Mouse (Mus musculus): ENCODE measurements around the gene Krtap9-1. TPM values are rescaled to one million over a fixed set of nuclear protein-coding genes. Genes with fewer than 3 reads are reported as not detected.
"Not testable (repeated sequence)": the region's sequence is repeated elsewhere in the genome, so short reads cannot be mapped to it uniquely, and the experiment has no call there.

Krtap9-1 gene
- total RNA-seq (2021) = not detected
- long read RNA-seq, experiment 1 = 0 reads
- long read RNA-seq, experiment 2 = 0 reads

DNA sequence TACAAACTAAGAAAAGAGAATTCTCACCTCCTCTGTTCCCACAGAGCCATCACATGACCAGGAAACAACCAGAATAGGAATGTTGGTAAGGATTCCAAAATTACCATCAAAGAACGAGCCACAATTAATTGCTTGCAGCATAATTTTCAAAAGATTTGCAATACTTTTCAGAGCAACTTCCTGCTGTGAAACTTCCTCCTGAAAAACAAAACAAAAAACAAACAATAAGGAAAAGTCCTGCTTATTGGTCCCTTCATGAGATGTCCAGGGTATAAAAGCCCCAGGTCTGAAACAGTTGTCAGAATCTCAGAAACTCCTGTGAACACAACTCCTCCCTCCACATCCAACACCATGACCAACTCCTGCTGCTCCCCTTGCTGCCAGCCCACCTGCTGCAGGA lies at the start of gene Krtap9-1:
Gene Krtap9-1, plus strand, starts transcription at position 301 of the 400 bp plus-strand sequence.
- DNase-seq; intact Hi-C loops (cut with DNase I): not testable (repeated sequence)

DNA sequence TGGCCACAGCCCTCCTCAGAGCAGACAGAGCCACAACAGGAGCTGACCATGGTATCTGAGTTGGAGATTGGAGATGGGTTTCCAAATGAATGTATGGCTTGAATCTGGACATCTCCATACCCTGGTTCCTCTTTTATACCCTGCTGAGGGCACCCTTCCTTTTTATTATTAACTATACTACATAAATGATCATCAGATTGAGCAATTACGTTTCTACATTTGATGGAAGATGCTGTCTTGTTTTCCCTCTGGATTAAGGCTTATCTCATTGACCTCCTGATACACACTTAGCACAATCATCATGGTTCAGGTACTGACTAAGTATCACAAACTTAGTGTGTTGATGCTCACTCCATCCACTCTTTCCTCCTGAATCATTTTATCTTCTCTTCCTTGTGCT lies 35.2 kb upstream of the Krtap9-1 start, which contains the start of gene 2300003K06Rik:
Gene 2300003K06Rik, minus strand, starts transcription at position 101 of the 400 bp plus-strand sequence.
- intact Hi-C loops (cut with DNase I) = no loop called here
- no peak for DNase-seq

DNA sequence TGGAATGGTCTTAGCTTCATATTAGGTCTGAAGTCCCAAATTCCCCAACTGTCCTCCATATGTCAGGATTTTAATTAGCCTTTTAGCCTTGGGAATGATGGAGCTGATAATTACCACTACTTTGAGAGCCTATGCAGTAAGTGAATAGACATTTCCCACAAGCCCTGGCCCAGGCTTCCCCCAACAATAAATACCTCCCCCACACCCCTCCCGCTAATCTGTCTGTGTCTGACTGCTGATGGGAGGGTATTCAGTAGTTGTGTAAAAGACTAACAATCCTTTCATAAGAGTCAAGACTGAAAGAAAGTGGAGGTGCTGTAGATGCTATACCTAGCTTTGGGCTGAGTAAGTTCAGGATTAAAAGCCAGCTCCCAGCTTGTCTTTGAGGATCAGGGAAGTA lies 31.0 kb upstream of the Krtap9-1 start:
- intact Hi-C loops (cut with DNase I) = no loop called here
- no peak for DNase-seq

DNA sequence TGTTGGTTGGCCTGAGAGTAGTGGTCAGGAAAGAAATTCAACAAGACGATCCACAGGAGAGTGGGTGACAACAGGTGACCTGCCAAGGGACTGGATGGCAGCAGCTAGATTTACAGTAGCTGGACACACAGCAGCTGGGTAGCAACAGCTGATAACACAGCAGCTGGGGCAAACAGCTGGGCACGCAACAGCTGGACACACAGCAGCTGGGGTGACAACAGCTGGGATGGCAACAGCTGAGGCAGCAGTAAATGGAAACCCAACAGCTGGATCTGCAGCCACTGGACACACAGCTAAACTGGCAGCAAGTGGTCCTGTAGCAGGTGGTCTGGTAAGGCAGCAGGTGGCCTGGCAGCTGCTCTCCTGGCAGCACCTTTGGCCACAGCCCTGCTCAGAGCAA lies 26.4 kb upstream of the Krtap9-1 start:
- intact Hi-C loops (cut with DNase I) = no loop called here
- DNase-seq = no peak

DNA sequence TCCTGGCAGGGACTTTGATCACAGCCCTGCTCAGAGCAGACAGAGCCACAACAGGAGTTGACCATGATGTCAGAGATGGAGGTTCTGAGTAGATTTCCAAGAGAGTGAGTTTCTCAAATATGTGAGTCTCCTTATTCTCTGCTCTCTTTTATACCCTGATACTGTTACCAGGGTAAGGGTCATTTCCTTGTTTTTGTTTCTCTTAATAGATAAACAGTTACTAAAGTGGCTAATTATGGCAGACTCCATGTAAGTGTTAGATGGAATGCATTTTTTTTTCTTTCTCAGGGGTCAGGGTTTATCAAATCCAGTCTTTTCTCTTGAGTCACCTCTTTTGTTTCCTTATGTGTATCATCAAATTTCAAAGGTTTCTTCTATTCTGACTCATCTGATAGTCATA lies 21.7 kb upstream of the Krtap9-1 start, which contains the start of gene Krtap4-16:
Gene Krtap4-16, minus strand, starts transcription at position 101 of the 400 bp plus-strand sequence.
- no peak for DNase-seq
- intact Hi-C loops (cut with DNase I) = no loop called here

DNA sequence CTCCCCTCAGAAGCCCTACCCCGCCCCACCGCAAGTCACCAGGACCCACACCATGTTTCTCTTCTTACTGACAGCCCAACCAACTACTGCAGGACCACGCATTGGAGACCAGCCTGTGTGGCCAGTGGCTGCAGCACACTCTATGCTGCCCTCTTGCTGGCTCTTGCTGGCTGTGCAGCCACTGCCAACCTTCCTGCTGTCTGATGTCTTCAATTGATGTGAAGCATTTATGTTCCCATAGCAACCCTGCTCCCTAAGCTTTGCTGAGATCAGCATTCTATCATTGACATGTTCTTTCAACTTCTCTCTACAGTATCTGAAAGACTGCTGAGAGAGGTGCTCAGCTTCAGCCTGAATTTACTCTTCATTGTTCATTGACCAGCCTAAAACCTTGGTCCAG lies 19.1 kb upstream of the Krtap9-1 start:
- no peak for DNase-seq
- intact Hi-C loops (cut with DNase I) = no loop called here

DNA sequence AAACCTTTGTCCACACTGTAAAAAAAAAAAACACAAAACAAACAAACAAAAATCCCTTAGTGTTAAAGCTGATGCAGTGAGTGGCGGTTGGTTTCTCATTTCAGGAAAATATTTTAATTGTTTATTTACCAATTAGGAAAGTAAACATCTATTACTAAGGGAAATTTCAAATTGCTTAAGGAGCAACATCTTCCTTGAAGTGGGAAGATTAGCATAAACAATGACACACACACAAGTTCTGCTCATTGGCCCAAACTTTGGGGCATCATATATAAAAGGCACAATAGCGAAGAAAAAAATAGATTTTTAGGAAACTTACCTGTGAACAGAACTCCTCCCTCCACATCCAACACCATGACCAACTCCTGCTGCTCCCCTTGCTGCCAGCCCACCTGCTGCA lies 15.6 kb upstream of the Krtap9-1 start, which contains the start of gene Gm11568:
Gene Gm11568, plus strand, starts transcription at position 301 of the 400 bp plus-strand sequence.
- intact Hi-C loops (cut with DNase I) = no loop called here
- no peak for DNase-seq

DNA sequence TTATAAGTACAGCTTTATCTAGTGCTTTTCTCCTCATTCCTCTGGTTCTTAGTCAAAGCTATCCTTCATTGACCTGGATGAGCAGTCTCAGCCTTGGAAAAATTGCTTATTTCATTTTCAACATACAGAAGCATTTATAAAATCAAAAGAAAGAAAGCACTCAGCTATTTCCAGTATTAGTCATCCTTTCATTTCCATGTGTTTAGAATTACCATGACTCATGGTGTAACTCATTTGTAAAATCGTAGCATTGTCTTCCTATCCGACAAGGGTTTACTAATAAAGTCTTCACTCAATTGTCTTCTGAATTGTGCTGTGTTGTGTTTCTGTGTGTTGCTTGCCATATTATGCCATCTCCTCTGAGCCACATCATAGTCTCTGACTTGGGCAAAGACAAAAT lies 14.4 kb upstream of the Krtap9-1 start:
- intact Hi-C loops (cut with DNase I) = no loop called here
- DNase-seq = no peak

DNA sequence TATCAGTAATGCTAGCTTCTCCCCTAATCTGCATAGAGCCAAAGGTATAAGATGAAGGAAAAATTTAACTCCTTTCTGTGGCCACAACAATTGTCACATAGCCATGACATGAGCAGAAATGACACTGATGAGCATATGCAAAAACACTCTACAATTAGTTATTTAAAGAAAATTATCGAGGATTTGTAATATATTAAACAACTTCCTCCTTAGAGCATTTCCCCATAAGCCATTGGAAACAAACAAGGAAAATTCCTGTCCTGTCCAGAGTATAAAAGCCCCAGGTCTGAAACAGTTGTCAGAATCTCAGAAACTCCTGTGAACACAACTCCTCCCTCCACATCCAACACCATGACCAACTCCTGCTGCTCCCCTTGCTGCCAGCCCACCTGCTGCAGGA lies 9.0 kb upstream of the Krtap9-1 start, which contains the start of gene Gm11559:
Gene Gm11559, plus strand, starts transcription at position 301 of the 400 bp plus-strand sequence.
- intact Hi-C loops (cut with DNase I); DNase-seq: not testable (repeated sequence)

DNA sequence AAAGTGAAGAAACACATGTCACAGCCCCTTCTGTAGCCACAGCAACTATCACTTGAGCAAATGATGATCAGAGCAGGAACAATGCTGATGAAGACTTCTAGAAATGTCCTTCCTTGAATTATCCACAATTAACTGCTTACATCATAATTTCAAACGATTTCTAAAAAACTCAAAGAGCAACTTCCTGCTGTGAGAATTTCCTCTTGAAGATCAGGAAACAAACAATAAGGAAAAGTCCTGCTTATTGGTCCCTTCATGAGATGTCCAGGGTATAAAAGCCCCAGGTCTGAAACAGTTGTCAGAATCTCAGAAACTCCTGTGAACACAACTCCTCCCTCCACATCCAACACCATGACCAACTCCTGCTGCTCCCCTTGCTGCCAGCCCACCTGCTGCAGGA lies 5.7 kb downstream of the Krtap9-1 start, which contains the start of gene Gm11567:
Gene Gm11567, plus strand, starts transcription at position 301 of the 400 bp plus-strand sequence.
- intact Hi-C loops (cut with DNase I); DNase-seq: not testable (repeated sequence)

DNA sequence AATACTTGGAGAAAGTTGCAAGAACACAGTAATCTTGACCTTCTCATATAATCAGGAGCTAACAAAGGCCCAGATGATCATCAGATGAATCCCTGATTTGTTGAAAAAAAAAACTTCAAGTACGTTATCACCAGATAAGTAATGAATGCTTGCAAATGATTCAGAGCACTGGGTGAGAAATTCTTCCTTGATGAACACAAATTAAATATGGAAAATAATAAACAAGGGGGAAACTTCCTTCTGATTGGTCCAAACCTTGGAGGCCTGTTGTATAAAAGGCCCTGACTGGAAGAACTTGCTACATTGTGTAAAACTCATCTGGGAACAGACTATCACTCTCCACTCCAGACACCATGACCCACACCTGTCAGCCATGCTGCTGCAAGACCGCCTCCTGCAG lies 34.4 kb downstream of the Krtap9-1 start, which contains the start of gene Krtap31-1:
Gene Krtap31-1, plus strand, starts transcription at position 301 of the 400 bp plus-strand sequence.
- no peak for DNase-seq
- intact Hi-C loops (cut with DNase I) = no loop called here

DNA sequence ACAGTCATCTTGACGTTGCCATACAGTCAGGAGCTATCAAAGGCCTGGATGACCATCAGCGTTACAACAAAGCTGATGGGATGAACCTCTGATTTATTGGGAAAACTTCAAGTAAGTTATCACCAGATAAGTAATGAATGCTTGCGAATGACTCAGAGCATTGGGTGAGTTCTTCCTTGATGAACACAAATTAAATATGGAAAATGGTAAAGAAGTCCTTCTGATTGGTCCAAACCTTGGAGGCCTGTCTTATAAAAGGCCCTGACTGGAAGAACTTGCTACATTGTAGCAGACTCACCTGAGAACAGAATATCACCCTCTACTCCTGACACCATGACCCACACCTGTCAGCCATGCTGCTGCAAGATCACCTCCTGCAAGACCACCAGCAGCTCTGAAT lies 41.3 kb downstream of the Krtap9-1 start, which contains the start of gene Gm11565:
Gene Gm11565, plus strand, starts transcription at position 301 of the 400 bp plus-strand sequence.
- intact Hi-C loops (cut with DNase I) = no loop called here
- no peak for DNase-seq

Other genes starting within 250 kb of the Krtap9-1 start
- not detected for gene Krtap4-1, start 245.2 kb upstream of the Krtap9-1 start, total RNA-seq (2021)
- not detected for gene Krtap4-2, start 238.3 kb upstream of the Krtap9-1 start, total RNA-seq (2021)
- not detected for gene Krtap4-7, start 229.3 kb upstream of the Krtap9-1 start, total RNA-seq (2021)
- not detected for gene Gm11555, start 223.2 kb upstream of the Krtap9-1 start, total RNA-seq (2021)
- not detected for gene Gm11563, start 214.4 kb upstream of the Krtap9-1 start, total RNA-seq (2021)
- not detected for gene Krtap4-6, start 207.4 kb upstream of the Krtap9-1 start, total RNA-seq (2021)
- not detected for gene Gm14190, start 182.6 kb upstream of the Krtap9-1 start, total RNA-seq (2021)
- gene Gm14180, start 139.1 kb upstream of the Krtap9-1 start, total RNA-seq (2021) = not detected
- gene Gm11595, start 100.5 kb upstream of the Krtap9-1 start, total RNA-seq (2021) = not detected
- not detected for gene Krtap4-8, start 92.7 kb upstream of the Krtap9-1 start, total RNA-seq (2021)
- gene Krtap4-9, start 88.2 kb upstream of the Krtap9-1 start, total RNA-seq (2021) = not detected
- gene Gm11596, start 79.9 kb upstream of the Krtap9-1 start, total RNA-seq (2021) = not detected
- not detected for gene Gm11569, start 74.5 kb upstream of the Krtap9-1 start, total RNA-seq (2021)
- gene Gm11554, start 68.9 kb upstream of the Krtap9-1 start, total RNA-seq (2021) = not detected
- gene Krtap4-13, start 63.5 kb upstream of the Krtap9-1 start, total RNA-seq (2021) = not detected
- not detected for gene Gm11564, start 57.7 kb upstream of the Krtap9-1 start, total RNA-seq (2021)
- not detected for gene 2300003K06Rik, start 35.3 kb upstream of the Krtap9-1 start, total RNA-seq (2021)
- not detected for gene Krtap4-16, start 21.8 kb upstream of the Krtap9-1 start, total RNA-seq (2021)
- gene Gm11568, start 15.5 kb upstream of the Krtap9-1 start, total RNA-seq (2021) = not detected
- gene Gm11559, start 8.9 kb upstream of the Krtap9-1 start, total RNA-seq (2021) = not detected
- not detected for gene Gm11567, start 5.8 kb downstream of the Krtap9-1 start, total RNA-seq (2021)
- gene Krtap31-1, start 34.5 kb downstream of the Krtap9-1 start, total RNA-seq (2021) = not detected
- gene Gm11565, start 41.4 kb downstream of the Krtap9-1 start, total RNA-seq (2021) = not detected
- gene Krtap31-2, start 62.9 kb downstream of the Krtap9-1 start, total RNA-seq (2021) = not detected
- gene Krtap9-5, start 75.1 kb downstream of the Krtap9-1 start, total RNA-seq (2021) = not detected
- not detected for gene Krtap29-1, start 105.7 kb downstream of the Krtap9-1 start, total RNA-seq (2021)
- not detected for gene Krtap16-1, start 113.2 kb downstream of the Krtap9-1 start, total RNA-seq (2021)
- gene Krtap17-1, start 120.6 kb downstream of the Krtap9-1 start, total RNA-seq (2021) = not detected
- gene Krt33a, start 142.8 kb downstream of the Krtap9-1 start, total RNA-seq (2021) = not detected
- not detected for gene Krt33b, start 156.5 kb downstream of the Krtap9-1 start, total RNA-seq (2021)
- not detected for gene Krt34, start 168.2 kb downstream of the Krtap9-1 start, total RNA-seq (2021)
- not detected for gene Krt31, start 177.2 kb downstream of the Krtap9-1 start, total RNA-seq (2021)
- gene Krt32, start 214.8 kb downstream of the Krtap9-1 start, total RNA-seq (2021) = not detected
- gene Krt35, start 222.9 kb downstream of the Krtap9-1 start, total RNA-seq (2021) = not detected
- gene Krt36, start 232.2 kb downstream of the Krtap9-1 start, total RNA-seq (2021) = not detected
- not detected for gene Krt13, start 248.2 kb downstream of the Krtap9-1 start, total RNA-seq (2021)

Measured in gastrocnemius, postnatal 36 days (tissue).